Mouse (Mus musculus) hindbrain, embryonic 12.5 days (tissue): ENCODE results near the gene Ccn1. TPM values are rescaled to one million over a fixed set of nuclear protein-coding genes. Genes with fewer than 3 reads are reported as not detected.

ENCODE experiments used
- ATAC-seq: fragments of 200-750 bp; cut with Nextera tagmentation; 2 replicates; pipeline ENCODE4 v1.8.0; 2017; ENCODE audit warnings: moderate TSS enrichment; ENCODE audit not compliant: low FRiP score
- H3K27ac ChIP-seq: fragments of 300-500 bp; sonication (generic); 2 replicates; pipeline ENCODE4 v1.5.1; 2016; ENCODE audit warnings: mild to moderate bottlenecking
- H3K27me3 ChIP-seq: fragments of 300-500 bp; sonication (generic); 2 replicates; pipeline ENCODE4 v1.6.1; 2016; ENCODE audit warnings: mild to moderate bottlenecking
- H3K36me3 ChIP-seq: fragments of 300-500 bp; sonication (generic); 2 replicates; pipeline ENCODE4 v1.6.1; 2016; ENCODE audit warnings: mild to moderate bottlenecking
- H3K4me1 ChIP-seq: fragments of 300-500 bp; sonication (generic); 2 replicates; pipeline ENCODE4 v1.6.1; 2016
- H3K4me2 ChIP-seq: fragments of 300-500 bp; sonication (generic); replicated peaks from 2 replicates; pipeline ENCODE4 v1.6.1; 2016; ENCODE audit warnings: mild to moderate bottlenecking
- H3K4me3 ChIP-seq: fragments of 300-500 bp; sonication (generic); 2 replicates; pipeline ENCODE4 v1.5.1; 2016; ENCODE audit warnings: mild to moderate bottlenecking
- H3K9ac ChIP-seq: fragments of 300-500 bp; sonication (generic); 2 replicates; pipeline ENCODE4 v1.6.1; 2016; ENCODE audit warnings: mild to moderate bottlenecking, moderate library complexity
- H3K9me3 ChIP-seq: fragments of 300-500 bp; sonication (generic); replicated peaks from 2 replicates; pipeline ENCODE4 v1.6.1; 2016; ENCODE audit warnings: mild to moderate bottlenecking
- WGBS: fragments of 180-500 bp; shearing (Covaris S2); methylation state at CpG from one replicate; pipeline ENCODE4 v1.1.7; 2016; 5-methylcytosine and 5-hydroxymethylcytosine counted together
- polyA plus RNA-seq: library from polyadenylated mRNA; unstranded; fragments of >200 nt; fragmentation: Nextera tagmentation; extraction: Ambion mirVana; gene quantifications from 2 replicates; pipeline ENCODE4 v1.2.1, GENCODE M21; 2016

Ccn1 gene
- polyA plus RNA-seq, 1 experiment from 2014 or later: 40.8 TPM

DNA sequence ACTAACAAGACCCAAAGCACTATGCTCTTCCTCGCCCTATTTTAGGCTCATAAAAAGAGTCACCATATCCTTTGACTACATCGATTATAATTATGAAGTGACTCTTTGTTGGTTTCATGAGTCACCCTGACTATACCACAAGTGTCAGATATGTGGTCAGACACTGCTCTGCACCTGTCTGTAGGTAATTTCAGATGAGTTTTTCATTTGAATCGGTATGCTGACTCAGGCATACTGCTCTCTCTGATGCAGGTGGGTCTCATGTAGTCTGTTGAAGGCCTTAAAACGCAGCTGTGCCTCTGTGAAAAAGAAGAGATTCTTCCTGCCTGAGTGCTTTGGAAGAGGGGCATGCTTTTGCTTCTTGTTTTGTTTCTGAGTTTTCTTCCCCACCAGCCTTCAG is 16.6 kb upstream of the Ccn1 start:
- no peak for ATAC-seq
- no peaks in the 10 kb centered on the region for H3K4me1 ChIP-seq
- H3K9me3 ChIP-seq: no peaks in the 10 kb centered on the region
- H3K9ac ChIP-seq: no peak overlapping the region
- H3K27ac ChIP-seq: no peak overlapping the region
- H3K4me2 ChIP-seq: no peak overlapping the region
- no peaks in the 10 kb centered on the region for H3K36me3 ChIP-seq
- WGBS: 92% methylated on average over 4 of the region's 4 CpGs
- H3K4me3 ChIP-seq: no peak overlapping the region
- H3K27me3 ChIP-seq: no peaks in the 10 kb centered on the region

DNA sequence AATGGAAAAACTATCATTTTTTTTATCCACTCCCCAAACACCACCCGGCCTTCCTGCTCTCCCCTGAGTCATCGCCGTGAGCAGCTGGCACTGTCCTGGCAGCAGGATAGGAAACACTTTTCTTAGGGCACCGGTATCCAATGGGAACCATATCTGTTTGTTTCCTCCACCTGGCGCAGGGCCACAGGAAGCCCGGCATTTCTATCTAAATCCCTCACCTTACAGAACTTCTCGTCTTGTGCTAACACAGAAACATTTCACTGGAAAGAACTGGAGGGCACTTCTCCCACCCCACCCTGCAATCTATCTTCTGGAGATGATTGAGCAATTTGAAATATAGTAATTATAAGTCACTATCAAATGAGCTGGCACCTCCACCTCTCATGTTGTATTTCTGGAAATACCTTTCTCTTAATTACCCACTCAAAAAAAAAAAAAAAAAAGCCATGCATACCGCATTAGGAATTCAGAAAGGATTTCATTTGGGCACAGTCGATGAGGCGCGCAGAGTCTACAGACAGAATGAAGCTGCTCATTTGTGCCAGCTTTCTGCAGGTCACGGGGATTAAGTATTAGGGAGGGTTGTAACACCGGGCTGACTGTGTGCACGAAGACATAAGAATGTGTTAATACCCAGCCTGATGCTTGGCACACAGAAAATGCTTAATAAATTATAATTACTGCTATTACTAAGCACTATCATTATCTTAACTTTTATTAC is 7.4 kb upstream of the Ccn1 start:
- Histone ChIP-seq H3K4me3 (no peak overlapping the region), H3K4me1 (peaks cover 20% of the 10 kb centered on the region), H3K9me3 (no peaks in the 10 kb centered on the region), H3K27me3 (peaks cover 18% of the 10 kb centered on the region; the same call in 1 of the 2 replicates), H3K9ac (no peak overlapping the region), H3K36me3 (no peaks in the 10 kb centered on the region), H3K4me2 (no peak overlapping the region), H3K27ac (no peak overlapping the region)
- ATAC-seq: no peak
- 73% methylated on average over 14 of the region's 14 CpGs for WGBS

DNA sequence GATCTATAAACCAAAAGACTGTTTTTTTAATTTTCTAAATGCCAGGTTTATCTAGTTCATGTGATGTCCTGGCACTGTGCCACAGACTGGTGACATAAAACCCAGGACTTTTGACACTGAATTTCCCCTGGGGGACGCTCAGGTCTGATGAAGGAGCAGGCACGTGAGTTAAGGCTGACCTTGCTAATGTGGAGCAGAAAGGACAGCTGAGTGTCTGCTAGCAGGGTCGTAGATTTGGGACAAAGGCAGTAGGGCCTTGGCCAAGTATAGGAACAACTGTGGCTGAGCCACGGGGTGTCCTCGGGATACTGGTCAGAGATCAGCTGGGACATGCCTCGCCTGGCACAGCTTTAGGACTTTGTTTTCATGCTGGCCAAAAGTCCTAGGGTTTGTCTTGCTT is 5.2 kb upstream of the Ccn1 start:
- H3K36me3 ChIP-seq: no peaks in the 10 kb centered on the region
- no peak overlapping the region for H3K4me3 ChIP-seq
- no peak overlapping the region for H3K27ac ChIP-seq
- H3K4me1 ChIP-seq: peaks cover 41% of the 10 kb centered on the region
- peaks cover 22% of the 10 kb centered on the region; the same call in 1 of the 2 replicates for H3K27me3 ChIP-seq
- H3K9me3 ChIP-seq: no peaks in the 10 kb centered on the region
- 79% methylated on average over 6 of the region's 6 CpGs for WGBS
- no peak for ATAC-seq
- H3K4me2 ChIP-seq: no peak overlapping the region
- no peak overlapping the region for H3K9ac ChIP-seq

DNA sequence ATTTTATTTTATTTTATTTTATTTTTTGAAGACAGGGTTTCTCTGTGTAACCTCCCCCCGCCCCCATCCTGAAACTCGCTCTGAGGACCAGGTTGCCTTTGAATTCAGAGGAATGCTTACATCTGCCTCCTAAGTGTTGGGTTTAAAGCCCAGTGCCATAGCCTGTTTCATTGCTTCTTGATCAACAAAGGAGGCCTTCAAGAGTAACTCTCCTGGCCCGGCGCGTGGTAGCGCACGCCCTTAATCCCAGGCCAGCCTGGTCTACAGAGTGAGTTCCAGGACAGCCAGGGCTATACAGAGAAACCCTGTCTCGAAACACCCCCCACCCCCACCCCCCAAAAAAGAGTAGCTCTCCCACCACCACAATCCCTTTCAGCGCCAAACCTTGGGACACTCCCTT is 4.2 kb upstream of the Ccn1 start:
- no peak overlapping the region for H3K4me3 ChIP-seq
- WGBS: 55% methylated on average over 9 of the region's 9 CpGs
- H3K9me3 ChIP-seq: no peaks in the 10 kb centered on the region
- H3K27me3 ChIP-seq: peaks cover 28% of the 10 kb centered on the region
- H3K36me3 ChIP-seq: no peaks in the 10 kb centered on the region
- ATAC-seq: no peak
- no peak overlapping the region for H3K9ac ChIP-seq
- peak overlapping the region; percentile 87; the same call in 1 of the 2 replicates for H3K4me2 ChIP-seq
- H3K27ac ChIP-seq: no peak overlapping the region
- peaks cover 47% of the 10 kb centered on the region for H3K4me1 ChIP-seq

DNA sequence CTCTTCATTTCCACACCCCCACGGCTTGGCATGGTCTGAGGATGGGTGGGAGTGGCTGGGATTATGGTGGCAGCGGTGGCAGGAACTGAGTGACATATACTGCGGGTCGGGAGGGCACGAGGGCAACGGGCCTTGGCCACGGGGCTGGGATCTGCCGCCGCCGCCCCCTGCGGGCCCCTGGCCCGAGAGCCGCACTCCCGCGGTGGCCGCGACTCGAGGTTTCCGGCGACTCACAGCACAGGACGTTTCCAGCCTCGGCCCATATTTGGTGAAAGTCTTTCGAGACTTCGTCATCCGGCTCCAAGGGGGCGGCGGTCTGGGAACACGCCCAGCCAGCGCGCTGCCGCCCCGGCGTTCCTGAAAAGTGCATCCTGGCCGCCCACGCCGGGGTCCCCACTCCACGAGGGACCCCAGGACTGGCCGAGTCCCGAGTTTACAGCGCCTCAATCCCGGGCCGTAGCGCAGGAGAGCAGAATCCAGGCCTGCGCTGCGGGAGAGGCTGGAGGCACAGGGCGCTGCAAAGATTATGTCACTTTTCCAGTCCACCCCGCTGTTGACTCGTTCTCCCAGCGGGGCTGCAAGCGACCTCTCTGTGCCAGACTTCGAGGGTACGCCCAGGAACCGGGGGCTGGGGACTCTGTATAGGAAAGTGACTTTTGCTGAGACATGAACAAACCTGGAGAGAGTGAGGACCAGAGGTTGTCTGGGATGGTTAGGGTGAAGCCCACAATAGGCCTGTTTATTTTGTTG is 3.6 kb upstream of the Ccn1 start:
- Histone ChIP-seq H3K36me3 (no peaks in the 10 kb centered on the region), H3K4me1 (peaks cover 51% of the 10 kb centered on the region), H3K27ac (peak overlapping the region; percentile 73; the same call in 1 of the 2 replicates), H3K27me3 (peaks cover 34% of the 10 kb centered on the region), H3K4me3 (peak overlapping the region; percentile 43), H3K4me2 (peak overlapping the region; percentile 87), H3K9ac (peak overlapping the region; percentile 62), H3K9me3 (no peaks in the 10 kb centered on the region)
- ATAC-seq: 0 out of 2 replicates have a peak, but pooled peaks have one; percentile 8
- 1% methylated on average over 53 of the region's 53 CpGs for WGBS

DNA sequence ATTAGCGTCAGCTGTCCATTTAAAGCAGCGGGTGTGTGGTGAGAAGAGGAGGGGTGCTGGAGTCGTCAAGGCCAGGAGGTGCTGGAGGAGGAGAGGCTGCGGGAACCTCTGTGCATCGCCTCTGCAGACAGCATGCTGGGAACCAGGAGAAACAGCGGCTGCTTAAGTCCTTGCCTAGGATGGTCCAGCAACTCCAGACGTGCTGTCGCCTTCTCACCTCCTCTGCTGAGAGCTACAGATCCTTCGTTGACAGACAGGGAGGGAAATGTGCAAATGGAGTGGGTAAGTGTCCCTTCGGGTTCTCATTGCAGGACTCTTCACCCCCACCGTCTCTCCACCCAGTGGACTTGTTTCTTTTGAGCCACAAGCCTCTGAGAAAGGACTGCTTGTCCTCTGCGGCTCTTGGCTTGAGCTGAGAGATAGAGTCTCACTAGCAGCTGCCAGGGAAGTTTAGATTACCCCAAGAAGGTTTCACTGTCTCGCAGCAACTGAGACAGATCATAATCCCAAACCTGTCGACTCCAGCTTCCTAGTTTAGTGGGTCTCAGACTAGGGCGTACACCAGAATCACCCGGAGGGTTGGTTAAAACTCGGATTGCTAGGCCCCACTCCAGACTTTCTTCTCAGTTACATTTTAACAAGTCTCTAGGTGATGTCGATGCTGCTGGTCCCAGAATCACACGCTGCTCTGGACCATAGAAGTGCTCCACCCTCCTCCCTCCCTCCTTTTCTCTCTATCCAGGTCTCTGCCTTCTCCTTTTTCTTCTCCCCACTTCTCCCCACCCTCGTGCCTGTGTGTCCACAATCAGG is 2.7 kb upstream of the Ccn1 start:
- H3K9me3 ChIP-seq: no peaks in the 10 kb centered on the region
- H3K4me3 ChIP-seq: peak overlapping the region; percentile 43
- ATAC-seq: no peak
- no peaks in the 10 kb centered on the region for H3K36me3 ChIP-seq
- H3K27me3 ChIP-seq: peaks cover 40% of the 10 kb centered on the region
- H3K9ac ChIP-seq: peak overlapping the region; percentile 62
- H3K4me2 ChIP-seq: peak overlapping the region; percentile 87
- H3K27ac ChIP-seq: peak overlapping the region; percentile 73
- 5% methylated on average over 20 of the region's 20 CpGs for WGBS
- H3K4me1 ChIP-seq: peaks cover 57% of the 10 kb centered on the region

DNA sequence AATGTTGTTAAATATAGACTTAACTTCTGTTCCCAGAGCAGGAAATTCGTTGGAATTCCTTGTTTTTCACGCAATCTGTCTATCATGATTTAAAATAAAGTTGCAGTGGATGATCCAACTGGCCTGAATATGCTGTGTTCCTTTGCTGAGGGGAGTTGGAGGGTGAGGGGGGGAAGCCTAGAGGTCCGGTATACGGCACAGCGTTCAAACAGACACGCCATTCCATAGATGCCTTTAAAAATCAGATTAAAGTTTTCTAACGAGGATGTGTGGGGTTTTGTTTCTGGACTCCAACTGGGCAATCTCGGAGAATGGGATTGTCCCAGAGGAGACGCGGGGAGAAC is 2.2 kb upstream of the Ccn1 start:
- WGBS: 2% methylated on average over 10 of the region's 10 CpGs
- ATAC-seq: no peak
- Histone ChIP-seq H3K9me3 (no peaks in the 10 kb centered on the region), H3K4me2 (peak overlapping the region; percentile 87), H3K9ac (peak overlapping the region; percentile 41; the same call in 1 of the 2 replicates), H3K27me3 (peaks cover 41% of the 10 kb centered on the region), H3K27ac (0 out of 2 replicates have a peak overlapping the region, but pooled peaks have one; percentile 73), H3K36me3 (no peaks in the 10 kb centered on the region), H3K4me1 (peaks cover 59% of the 10 kb centered on the region), H3K4me3 (peak overlapping the region; percentile 11)

DNA sequence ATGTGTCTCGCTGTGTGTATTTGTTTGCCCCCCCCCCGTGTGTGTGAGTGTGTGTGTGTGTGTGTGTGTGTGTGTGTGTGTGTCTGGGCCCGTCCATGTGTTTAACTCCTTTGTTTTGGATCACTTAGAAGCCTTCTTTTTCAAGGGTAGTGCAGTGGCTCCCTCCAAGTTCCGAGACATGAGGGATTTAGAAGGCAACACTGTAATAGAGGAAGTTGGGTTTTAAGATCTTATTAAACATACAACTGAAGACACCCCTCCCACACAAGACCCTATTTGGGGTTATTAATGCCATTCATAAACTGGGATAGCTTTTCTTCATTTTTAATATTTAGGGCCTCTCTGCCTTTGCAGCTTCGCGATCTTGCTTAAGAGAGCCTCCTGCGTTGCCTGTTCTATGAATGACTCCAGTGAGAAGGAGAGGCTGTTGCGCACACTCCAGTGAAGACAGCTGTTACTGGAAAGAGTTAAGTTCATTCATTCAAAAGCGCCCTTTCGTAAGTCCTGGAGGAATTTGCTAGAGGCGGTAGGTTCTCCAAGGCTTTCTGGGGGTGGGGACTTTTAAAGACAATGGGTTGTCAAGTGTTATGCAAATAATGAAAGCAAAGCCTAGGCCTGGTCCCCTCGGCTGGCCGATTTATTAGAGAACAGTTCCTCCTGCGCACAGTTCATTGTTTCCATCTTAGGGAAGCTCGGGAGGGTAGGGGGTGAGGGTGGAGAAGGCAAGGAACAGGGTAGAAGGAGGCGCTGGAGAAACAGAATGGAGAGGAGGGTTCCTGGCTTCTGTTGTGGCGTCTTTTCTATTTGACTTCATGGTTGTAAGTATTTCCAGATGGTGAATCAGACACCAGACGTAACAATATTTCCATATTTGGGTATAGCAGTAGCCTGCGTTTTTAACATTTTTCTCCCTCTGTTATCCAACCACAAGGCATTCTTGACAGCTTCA is 1.5 kb upstream of the Ccn1 start:
- peak; percentile 16; the same call in 1 of the 2 replicates for ATAC-seq
- Histone ChIP-seq H3K9me3 (no peaks in the 10 kb centered on the region), H3K9ac (peak overlapping the region; percentile 24; the same call in 1 of the 2 replicates), H3K4me3 (peak overlapping the region; percentile 53), H3K36me3 (no peaks in the 10 kb centered on the region), H3K27ac (peak overlapping the region; percentile 58), H3K27me3 (peaks cover 41% of the 10 kb centered on the region), H3K4me1 (peaks cover 60% of the 10 kb centered on the region), H3K4me2 (peak overlapping the region; percentile 87)
- WGBS: 2% methylated on average over 19 of the region's 19 CpGs

DNA sequence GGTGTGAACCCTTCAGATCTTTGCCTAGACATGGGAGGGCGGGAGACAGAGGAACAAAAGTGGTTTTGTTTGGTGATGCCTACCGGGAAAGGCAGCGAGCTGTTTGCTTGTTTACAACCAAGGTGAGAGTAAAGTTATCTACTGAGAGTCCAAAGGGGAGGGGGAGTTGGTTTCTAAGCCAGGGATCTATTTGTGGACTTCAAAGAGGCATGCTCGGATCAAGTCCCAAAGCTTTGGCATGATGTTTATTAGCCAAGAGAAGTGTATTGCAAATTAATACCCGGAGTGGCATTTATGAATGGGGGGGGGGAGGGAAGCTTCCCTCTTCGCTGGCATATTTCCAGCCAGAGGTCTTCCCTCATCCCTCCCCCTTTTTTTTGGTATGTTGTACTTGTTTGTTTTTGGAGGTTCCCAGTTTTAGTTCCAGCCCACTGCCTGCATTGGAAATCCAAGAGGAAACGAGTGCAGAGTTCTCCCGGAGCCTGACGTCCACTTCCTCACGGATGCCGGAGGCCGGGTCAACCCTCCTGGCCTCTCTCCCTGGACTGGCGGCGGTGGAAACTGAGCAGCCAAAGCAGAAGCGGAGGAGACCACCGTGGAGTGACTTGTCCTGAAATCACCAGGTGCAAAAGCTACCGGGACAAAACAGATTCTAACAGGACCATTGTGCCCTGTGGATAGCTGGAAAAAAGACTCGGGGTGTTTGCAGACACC is 674 bp upstream of the Ccn1 start:
- ATAC-seq: 0 out of 2 replicates have a peak, but pooled peaks have one; percentile 1
- Histone ChIP-seq H3K4me3 (peak overlapping the region; percentile 53), H3K9me3 (no peaks in the 10 kb centered on the region), H3K9ac (peak overlapping the region; percentile 73), H3K27ac (peak overlapping the region; percentile 58), H3K4me2 (peak overlapping the region; percentile 87), H3K4me1 (peaks cover 66% of the 10 kb centered on the region), H3K27me3 (peaks cover 41% of the 10 kb centered on the region), H3K36me3 (no peaks in the 10 kb centered on the region)
- 1% methylated on average over 18 of the region's 18 CpGs for WGBS

DNA sequence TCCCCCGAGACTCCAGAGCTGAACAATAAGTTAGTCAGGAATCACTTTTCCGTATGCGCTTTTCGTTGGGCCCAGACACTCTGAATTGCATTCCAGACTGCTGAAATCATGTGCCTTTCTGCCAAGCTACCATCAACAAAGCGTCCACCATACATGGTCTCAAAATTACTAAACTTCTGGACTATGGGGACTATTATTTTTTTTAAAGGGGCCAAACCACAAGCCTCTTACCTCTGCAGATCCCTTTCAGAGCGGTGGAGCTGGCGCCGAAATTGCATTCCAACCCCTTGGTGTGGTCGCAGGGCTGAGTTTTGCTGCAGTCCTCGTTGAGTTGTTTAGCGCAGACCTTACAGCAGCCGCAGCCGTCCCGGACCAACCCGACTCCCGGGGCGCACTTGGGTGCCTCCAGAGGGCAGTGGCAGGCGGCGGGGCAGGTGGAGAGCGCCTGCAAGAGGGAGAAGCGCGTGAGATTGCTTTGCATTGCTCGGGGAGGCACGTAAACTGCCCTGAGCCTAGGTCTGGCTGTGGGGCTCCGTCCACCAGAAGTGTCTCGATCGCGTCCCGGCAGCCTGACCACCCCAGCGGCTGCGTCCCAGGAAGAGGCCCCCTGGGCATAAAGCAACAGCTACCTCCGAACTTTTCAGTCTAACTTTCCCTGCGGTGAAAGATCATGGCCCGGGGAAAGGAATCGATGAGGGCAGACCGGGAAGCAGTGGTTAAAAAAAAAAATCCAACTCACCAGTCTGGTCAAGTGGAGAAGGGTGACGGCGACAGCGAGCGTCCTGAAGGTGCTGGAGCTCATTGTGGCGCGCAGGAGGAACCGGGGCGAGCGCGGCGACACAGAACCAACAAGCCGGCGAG is 560 bp downstream of the Ccn1 start:
- ATAC-seq: 0 out of 2 replicates have a peak, but pooled peaks have one; percentile 9
- Histone ChIP-seq H3K9me3 (no peaks in the 10 kb centered on the region), H3K4me1 (peaks cover 68% of the 10 kb centered on the region), H3K36me3 (no peaks in the 10 kb centered on the region), H3K27me3 (peaks cover 37% of the 10 kb centered on the region), H3K9ac (peak overlapping the region; percentile 73), H3K4me3 (peak overlapping the region; percentile 53), H3K4me2 (peak overlapping the region; percentile 87), H3K27ac (peak overlapping the region; percentile 84)
- WGBS: under 1% methylated on average over 49 of the region's 49 CpGs
